Mouse (Mus musculus) heart, adult 9 months (tissue): ENCODE results near the gene Ube2v1.

Source experiments
- DNase-seq, 2 experiments: peaks; one replicate each; pipeline ENCODE4 v3.0.0; 2022; ENCODE audit warnings: low spot score in 2 of 2

Gene Ube2v1

DNA sequence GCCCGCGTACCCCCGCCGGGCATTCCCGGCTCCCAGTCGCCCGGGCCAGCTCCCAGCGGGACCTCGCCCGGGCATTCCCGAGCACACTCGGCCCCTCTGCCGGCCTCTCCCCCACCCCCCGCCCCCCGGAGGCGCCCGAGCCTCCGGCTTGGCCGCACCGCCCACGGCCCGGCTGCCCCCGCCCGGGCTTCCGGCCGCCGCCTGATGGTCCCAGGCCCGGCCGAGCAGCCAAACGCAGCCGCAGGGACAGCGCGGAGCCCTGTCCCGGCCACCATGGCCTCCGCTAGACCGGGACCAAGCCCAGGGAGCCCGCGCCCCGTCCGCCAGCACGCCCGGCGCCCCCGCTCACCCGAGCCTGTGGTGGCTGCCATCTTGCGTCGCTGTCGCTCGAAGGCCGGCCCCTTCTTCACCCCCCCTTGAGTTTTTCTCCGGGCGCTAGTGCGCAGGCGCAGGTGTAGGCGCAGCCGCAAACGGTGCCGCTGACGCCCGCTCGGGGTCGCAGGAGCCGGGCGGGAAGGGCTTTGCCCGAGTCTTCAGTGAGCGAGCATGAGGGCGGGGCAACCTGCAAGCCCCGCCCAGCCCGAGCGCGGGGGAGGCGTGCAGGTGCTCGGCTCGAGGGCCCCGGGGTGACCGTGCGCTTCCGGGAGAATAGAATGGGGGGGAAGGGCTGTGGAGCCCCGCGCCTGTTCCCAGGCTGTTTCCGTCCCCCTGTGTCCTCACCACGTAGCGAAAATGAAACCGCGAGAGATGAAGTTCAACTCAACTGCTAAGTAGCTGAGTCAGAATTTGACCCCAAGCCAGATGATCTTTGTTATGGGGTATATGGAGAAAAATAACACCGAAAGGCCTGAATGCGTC is at the start of gene Ube2v1:
Ube2v1 (minus strand) TSS at position 505 of the 858 bp plus-strand sequence.
- peak; percentile 96 to 98 for DNase-seq

DNA sequence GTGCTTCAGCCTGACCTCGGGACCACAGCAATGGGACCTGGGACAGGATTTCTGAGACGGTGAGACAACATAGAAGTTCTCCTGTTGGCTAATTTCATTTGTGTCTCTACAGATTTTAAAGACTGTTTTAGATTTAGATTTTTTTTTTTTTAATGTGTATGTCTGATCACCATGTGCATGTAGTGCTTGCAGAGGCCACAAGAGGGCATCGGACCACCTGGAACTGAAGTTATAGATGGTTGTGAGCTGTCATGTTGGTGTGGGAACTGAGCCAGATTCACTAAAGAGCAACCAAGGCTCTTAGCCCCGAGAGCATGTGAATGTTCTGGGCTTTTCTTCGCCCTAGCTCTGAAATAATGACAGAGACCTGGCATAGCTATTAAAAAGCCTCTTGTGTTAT is 48.8 kb upstream of the Ube2v1 start:
- no peak for DNase-seq

DNA sequence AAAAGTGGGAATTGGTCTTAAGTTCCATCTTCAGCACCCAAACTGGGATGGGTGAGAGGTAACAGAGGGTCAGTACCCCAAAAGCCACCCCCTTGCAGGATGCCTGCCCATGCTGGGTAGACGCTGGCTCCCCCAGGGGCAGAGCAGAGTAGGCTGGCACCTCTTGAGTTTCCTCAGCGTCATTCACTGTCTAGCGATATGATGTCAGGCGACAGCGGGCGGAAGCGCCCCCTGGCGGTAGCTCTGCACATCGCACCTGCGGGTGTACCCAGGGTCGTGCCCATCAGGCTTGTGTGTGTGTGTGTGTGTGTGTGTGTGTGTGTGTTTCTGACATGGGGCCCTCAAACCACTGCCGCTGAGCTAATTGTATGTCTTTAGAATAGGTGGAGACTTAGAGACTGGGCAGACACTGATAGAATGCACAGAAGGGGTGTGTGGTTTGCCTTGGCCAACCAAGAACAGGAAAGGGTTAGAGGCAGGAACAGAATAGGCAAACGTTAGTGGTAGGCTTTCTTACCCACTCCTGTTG is 48.1 kb upstream of the Ube2v1 start:
- DNase-seq: peak; percentile 71 to 75

DNA sequence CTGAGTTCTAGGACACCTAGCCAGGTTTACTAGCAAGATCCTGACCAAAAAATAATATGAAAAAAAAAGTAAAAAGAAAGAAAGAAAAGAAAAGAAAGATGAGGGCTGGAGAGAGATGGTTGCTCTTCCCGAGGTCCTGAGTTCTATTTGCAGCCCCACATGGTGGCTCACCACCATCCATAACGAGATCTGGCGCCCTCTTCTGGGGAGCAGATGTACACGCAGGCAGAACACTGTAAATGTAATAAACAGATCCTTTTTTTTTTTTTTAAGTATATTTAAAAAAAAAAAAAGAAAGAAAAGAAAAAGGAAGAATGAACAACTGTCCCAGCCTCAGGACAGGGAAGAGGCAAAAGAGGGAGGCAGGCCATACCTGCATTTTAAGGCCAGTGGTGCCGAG is 46.7 kb upstream of the Ube2v1 start:
- no peak for DNase-seq

DNA sequence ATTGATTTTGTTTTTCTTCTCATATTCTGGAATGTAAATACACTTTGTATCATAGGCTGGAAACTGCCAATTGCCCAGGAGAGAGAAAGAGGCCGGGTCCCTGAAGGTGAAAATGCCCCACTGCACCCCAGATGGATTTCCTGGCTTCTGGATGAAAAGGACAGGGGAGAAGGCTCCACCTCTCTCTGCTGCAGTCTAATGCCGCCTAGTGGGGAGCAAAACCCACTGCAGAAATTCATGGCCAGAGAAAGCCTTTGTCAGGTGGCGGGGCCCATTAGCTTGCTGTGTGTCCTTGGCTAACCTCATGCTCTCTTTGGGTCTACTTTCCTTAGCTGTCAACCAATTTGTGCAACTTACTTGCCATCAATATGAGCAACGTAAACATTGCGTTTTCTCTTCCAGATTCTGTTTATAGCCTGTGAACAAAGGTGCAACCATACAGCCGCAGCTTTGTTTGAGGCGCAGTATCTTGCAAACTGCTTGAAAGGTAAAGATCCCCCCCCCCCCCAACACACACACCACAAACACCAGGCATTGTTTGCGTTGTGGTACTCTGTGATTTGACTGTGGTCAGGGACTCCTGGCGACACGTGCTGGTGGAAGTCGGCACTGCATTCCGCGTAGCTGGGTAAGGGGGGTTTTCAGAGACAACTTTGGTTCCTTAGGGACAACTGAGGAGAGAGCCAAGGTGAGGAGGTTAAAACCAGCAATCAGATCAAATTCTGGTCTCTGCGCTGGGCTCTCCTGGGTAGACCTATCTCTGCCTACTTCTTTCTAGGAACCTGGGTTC is 43.4 kb upstream of the Ube2v1 start:
- no peak for DNase-seq

DNA sequence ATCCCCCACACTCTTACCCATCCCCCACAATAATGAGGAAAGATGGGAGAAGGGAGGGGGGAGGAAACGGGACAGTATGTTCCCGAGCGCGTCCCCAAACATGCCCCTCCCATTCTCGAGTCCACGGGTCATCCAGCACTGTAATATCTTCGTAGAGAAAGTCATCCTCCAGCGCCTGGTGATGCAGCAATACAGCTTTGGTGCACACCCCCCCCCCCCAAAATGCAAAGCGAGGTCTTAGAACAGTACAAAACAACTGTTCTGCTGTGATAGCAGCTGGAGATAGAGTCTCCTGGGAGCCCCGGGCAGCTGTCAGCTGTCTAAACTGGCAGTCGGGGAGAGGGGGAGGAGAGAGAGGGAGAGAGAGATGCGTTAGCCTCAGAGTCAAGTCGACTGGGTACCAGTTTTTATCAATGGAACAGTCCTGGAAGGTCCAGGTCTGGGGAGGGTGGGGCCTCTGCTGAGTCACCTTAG is 40.4 kb upstream of the Ube2v1 start:
- no peak for DNase-seq

DNA sequence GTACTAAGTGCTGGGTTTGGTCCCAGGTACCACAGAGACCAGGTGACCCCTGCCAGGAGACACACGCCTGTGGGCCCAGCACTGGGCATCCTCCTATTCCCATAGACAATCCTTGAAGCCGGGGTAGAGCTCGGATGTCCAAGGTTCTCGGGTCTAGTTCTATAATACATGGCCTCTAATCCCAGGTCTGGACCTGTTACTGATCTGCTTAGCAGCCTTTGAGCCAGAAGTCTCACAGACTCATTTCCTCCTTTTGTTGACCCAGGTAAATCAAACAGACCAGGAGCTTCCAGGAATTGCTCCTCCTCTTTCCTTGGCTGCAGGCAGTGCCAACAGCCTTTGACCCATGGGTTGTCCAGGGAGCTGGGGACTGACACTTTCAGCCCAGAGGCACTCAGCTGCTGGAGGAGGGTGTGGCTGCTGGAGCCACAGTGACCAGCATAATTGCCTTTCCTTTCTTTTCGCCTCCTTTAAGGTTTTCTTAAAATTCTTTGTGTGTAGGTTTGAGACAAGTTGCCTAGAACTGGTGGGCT is 39.3 kb upstream of the Ube2v1 start:
- peak in 1 of 2 experiments; percentile 54 for DNase-seq

DNA sequence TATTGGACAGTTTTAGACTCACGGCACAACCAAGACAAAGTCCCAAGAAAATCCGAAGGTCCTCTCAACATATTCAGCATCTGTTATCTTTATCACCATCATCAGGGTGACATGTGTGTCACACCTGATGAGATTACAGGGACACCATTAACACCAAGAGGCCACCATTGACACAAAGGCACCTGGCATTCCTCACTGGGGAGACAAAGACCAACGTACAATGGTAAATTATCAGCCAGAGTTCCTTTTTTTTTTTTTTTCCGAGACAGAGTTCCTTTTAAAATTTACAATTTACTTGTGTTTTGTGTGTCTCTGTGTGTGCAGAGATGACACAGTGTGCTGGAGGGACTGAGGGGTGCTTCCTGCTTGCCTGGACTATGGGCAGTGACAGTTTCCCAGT is 37.5 kb upstream of the Ube2v1 start:
- no peak for DNase-seq

DNA sequence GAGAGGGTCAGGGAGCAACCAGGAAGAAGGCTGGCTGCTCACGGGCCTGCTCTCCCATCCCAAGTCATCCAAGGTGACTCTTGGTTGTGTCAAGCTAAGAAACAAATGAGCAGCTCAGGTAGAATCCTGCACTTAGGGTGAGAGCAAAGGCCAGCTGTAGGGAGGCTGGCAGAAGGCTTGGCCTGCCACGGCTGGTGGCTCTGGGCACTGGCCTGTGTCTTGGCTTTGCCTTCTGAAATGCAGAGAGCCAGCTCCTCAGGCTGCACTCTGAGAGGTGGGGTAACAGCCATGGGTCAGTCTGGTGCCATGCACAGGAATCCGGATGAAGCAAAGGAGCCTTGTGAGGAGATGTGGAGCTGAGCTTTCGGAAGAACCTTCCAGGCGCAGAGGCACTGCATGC is 36.5 kb upstream of the Ube2v1 start:
- DNase-seq: no peak

DNA sequence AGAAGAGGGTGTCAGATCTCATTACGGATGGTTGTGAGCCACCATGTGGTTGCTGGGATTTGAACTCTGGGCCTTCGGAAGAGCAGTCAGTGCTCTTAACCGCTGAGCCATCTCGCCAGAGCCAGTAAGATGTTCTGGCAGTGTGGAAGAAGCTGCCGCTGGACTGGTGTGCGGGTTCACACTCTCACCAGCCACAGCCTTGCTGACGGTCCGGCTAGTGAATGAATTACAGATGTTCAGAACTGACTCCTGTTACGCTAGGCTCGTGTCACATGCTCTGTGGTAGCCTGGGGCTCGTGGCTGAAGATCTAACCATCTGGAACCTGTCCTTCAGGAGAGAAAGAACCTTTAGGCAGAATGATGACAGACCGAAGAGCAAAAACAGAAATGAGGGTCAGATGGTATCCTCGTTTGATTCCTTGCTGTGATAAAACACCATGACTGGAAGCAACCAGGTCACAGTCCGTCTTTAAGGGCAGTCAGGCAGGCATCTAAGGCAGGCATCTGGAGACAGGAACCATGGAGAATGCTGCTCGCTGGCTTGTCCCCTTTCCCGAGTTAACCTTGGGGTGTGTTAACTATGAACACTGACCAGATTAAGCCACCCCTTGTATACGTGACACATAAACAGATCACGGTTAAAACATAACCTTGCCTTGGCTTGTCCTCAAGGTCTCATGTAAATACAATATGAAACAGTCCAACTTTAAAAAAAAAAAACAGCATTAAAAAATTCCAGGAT is 34.2 kb upstream of the Ube2v1 start:
- no peak for DNase-seq

DNA sequence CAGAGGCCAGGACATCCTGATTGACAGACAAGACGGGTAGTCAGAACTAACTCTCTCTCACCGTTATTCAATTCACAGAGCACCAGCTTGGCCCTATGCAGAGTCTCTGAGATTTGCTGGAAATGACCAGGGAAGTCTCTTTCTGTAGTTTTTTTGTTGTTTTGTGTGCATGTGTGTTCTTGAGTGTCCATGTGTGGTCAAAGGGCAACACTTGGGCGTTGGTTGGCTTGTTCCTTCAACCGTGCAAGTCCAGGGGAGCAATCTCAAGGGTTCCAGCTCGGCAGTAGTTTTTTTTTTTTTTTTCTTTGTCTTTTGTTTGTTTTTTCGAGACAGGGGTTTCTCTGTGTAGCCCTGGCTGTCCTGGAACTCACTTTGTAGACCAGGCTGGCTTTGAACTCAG is 30.8 kb upstream of the Ube2v1 start:
- DNase-seq: no peak

DNA sequence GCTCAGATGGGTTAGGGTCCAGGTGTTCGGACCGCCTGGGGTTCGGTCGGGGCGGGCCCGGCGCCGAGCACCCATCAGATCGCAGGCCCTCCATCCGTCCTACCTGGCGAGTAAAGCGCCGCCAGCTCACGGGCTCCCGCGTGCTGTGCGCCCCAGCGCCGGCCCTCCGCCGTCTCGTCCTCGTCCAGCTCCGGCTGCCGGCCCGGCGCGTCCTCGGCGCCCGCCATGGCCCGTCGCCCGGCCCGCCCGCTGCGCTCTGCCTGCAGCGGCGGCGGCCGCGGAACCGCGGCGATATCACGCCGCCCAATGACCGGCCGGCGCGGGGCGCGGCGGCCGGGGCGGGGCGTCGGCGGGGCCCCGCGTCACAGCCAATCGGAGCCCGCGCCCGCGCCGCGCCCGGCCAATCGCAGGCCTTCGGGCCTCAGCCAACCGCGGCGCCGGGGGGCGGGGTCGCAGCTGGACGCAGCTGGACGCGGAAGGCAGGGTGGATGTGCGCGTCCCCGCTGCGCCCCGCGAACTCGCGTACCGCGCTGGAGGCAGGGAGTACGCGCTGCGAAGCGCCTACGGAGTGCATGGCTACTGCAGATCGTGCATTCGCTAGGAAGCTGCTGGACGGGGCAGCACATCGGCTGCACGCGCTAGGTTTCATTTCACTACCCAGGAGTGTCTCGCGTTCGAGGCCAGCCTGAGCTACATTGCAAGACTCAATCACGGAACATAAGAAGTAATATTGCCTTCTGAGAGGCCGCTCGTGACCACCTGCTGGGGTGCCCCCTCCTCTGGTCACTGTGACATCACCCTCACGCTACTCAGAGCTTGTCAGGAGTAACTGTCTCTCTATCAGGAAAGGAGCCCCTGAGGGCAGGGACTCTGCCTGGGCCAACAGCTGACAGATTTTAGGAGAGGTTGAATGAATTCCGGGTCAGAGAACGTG is 29.6 kb upstream of the Ube2v1 start, which contains the start of gene Gm20431:
Gm20431 (minus strand) TSS at position 227 of the 934 bp plus-strand sequence.
- peak; percentile 93 to 94 for DNase-seq

DNA sequence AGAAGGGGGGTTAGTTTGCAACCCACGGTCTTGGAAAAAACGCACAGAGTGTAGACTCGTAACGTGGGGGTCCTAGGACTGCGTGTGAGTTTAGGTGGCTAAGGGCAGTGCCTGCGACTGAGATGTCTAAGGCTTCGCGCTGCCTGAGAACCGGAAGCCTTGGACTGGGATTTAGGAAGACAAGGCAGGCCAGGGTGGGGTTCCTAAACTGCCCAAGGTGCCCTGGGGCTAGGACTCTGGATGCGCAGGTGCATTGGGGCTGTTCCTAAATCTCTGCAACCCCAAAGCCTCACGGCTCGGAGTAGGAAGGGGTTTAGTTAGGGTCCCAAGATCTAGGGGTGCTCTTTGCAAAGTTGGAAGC is 28.7 kb upstream of the Ube2v1 start:
- DNase-seq: peak in 1 of 2 experiments; percentile 24

DNA sequence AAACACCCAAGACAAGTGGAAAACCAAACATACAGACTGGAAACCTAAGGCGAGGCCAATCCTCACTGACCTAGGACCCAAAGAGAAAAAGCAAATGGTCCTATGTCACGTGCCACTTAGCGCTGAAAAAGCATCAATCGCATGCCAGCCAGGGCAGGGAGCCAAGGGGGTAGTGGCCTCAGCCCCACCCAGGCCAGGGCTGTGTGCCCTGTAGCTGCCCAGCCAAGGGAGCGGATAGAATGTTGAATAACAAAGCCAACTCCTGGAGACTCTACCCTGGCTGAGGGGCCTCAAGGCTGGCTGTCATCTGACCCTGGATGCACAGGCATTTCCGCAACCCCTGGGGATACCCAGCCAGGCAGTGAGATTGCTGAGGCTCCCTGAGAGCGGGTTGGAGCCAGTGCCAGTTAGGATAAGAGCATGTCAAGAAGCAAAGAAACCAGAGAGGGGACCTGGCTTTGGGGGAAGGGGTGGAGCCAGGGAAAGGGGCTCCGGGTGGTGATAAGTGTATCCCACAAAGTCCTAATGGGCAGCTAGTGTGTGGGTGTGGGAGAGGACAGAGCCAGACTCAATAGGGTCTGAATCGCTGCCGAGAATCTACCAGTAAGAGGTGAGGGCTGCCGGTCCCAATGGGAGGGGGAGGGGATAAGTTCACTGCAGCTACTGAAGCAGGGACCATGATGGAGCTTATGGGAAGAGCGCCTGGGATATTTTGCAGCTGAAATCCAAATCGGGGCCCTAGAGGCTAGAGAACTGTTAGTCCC is 28.1 kb upstream of the Ube2v1 start:
- peak; percentile 55 to 67 for DNase-seq

DNA sequence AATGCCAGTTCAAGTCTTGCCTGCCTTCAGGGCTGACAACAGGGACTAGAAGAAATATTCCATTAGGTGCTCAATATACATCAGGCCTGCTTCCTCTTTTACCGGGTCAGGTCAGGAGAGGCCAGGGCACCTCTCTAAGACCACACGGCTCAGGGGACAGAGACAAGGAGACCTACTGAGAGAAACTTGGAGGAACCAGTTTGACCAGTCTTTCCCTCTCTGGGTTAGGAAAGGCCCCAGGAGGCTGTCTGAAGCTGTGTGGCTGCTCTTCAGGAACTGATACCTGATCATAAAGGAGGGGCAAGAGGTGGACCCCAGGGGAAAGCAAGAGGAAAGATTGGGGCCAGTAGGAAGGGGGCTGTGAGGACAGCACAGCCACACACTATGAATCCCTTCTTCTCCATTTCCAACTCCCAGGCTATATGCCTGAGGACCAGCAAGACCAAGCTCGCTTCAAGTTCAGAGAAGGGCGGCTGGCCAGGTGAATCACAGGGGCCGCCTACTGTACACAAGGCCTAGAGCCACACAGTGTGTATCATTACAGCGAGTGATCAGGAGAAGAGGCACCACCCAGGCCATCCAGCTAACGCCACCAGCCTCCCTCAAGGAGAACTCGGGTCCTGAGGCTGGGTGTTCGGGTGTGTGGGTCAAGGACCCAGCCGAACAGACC is 27.4 kb upstream of the Ube2v1 start:
- DNase-seq: no peak

DNA sequence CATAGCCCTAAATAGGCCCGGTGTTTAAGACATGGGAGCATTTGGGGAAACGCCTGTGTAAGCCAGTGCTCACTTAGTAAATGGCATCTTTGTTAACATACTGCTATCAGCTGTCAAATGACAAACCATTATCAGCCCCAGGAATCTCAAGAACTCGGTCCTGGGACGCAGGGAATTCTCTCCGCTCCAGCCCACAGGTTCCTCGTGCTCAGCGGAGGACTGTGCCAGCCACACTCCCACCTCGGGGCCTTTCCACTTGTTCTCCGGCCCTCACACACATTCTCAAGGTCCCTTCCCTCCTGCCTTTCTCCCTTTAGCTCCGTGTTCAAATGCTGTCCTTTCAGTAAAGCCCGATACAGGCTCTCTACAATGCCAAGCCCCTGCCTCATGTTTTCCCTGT is 26.8 kb upstream of the Ube2v1 start:
- DNase-seq: no peak

DNA sequence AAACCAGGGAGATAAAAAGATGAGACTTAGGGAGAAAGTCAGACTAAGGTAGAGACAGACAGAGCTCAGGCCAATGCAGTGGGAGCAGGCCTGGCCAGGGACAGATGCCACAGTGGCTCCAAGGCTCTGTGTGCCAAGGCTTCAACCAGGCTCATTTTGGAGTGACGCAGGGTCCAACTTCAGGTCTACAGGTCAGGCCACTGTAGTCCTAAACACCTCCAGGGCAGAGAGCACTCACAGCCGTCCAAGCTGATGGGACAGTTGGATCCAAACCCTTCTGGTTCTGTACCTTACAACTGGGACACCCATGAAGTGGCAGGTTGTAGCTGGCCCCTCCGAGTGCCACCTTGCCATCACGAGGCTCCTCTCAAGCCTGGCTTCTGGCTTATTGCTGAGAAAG is 26.1 kb upstream of the Ube2v1 start:
- no peak for DNase-seq

DNA sequence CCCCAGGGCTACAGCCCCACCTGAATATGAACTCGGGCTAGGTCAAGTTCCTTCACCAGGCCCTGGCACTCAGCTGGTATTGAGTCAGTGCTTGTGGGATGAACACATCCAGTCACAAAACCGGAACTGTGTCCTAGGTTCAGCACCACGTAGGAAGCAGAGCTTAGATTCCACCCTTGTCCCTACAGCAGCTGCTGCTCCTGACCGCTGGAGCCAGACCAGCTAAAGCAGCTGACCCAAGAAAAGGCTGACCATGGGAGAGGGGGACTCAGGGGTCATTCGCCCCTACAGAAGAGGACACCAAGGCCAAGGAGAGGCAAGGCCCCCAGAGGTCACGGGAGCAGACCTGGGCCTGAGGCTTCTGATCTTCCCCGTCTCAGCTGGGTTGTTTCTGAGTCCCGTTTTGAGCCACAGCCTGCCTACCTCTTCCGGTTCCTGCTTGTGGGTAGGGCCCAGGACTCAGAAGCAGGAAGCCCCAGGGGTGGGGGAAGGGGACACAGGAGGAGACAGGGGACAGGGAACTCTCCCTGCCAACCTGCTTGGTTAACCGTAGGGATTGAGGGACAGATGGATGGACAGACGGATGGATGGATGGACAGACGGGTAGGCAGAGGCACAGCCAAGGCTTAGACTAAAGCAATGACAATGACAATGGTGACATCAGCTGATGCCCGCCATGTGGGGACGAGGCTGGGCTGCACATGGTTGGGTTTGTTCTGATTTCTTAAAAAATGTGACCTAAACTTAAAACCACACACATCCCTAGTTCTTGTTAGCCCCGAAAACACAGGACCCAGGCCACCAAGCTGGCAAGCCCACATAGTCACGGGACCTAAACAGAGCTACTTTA is 25.0 kb upstream of the Ube2v1 start:
- DNase-seq: peak; percentile 43 to 69
